Mouse (Mus musculus): ENCODE measurements at regions not wholly inside any gene's neighbourhood (a gene's known extent, or its start where the extent isn't known, plus 50 kb on each side); places are given as distances from the start of the nearest gene placed in this dataset.

DNA sequence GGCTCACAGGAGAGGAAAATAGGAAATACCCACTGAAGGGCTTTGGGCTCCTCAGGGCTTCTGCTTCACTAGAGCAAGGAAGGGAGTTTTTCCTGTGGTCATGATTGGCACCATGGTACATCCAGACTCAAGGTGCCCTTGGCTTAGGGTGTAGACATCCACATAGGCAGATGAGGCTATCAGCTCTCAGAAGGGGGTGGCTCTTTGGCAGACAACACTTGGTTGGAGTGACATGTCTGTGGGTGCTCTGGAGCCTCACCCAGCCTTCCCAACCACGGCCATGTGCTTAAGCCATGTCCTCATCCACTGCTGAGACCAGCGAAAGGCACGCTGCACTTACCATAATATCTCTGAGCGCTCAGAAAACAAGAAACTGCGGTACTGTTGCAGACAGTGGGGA is 77.8 kb upstream of the 1700025G04Rik start:
- no peak for DNase-seq (ENCODE audit: low spot score)

DNA sequence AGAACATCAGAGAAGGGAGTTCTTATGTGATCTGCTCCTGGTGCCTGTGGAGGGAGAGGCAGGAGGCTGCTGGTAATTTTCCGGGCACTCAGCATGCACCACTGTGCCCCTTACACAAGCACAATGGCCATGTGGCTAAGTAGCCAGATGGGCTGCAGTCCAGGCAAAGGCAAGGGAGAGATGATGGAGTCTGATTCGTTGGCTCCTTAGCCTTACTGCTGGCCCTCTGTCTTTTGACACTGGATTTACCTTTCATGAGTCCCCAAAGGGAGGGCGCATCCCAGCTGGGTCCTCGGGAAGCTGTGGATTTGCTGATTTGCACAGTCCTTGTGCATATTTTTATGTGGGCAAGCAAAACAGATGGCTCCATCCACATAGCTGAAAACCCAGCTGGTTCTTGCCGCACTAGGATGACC is 75.6 kb upstream of the 1700025G04Rik start:
- DNase-seq (ENCODE audit: low spot score) = no peak

DNA sequence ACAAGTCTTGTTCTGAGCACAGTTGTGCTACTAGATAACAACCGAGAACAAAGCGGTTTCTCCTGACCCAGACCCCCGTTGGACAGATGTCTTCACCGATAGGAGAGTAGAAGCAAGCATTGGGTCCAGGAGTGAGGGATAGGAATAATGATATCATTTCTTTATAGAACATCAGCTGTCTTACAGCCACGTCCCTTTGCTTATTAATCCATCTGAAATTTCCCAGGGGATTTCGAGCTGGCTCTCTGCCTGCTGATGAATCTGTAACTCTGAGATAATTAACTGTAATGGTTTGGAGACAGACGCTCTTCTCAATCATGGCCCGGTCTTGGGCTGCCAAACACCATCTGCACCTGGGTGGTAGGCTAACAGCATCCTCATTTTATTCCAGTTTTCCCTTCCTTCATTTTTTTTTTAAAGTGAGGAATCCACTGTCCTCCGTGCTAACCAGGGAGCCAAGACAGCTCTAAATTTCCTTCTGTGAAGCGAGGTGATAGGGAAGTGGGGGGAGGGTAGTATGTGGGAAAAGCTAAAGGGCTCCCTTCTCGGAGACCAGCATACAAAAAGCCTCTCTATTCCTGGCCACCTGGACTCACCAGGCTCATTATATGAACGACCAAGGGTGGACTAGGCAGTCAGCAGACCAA is 75.0 kb upstream of the 1700025G04Rik start:
- no peak for DNase-seq (ENCODE audit: low spot score)

DNA sequence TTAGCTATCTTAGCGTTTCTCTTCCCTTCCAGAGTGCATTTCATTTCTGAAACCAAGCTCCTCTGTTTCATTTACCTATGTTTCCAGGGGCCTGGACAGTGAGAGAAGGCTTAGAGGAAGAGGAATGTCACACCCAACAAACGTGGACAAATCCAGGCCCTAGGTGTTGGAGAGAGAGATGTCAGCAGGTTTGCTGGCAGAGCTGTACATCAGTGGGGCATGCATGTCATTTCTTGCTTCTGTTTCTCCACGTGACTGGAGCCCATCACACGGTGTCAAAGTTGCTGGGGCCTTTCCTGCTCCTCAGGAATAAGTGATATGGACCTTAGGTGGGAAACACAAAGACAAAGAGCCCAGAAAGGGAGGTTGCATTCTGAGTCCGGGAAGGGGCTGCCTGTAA is 74.3 kb upstream of the 1700025G04Rik start:
- DNase-seq (ENCODE audit: low spot score) = no peak

DNA sequence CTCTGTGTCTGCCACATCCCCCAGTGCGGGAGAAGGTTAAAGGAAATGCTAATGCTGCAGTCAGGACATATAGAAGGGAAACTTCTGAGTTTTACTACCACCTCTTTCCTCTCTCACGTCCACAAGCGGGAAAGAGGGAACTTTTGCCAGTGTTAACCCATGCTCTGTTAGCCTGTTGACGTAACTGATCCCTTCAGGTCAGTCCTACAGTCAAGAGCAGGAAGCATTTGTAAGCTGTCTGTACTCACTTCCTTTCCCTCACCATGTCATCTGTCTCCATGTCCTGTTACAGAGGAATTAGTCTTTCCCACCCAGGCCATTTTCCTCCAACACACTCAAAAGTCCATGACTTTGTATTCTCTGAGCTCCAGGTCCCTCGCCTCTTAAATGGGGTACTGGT is 62.5 kb upstream of the 1700025G04Rik start:
- DNase-seq (ENCODE audit: low spot score) = no peak

GRCm38 (mm10) chr1:152148731-152149130 is 58.8 kb upstream of the 1700025G04Rik start:
- DNase-seq (ENCODE audit: low spot score) = no peak

DNA sequence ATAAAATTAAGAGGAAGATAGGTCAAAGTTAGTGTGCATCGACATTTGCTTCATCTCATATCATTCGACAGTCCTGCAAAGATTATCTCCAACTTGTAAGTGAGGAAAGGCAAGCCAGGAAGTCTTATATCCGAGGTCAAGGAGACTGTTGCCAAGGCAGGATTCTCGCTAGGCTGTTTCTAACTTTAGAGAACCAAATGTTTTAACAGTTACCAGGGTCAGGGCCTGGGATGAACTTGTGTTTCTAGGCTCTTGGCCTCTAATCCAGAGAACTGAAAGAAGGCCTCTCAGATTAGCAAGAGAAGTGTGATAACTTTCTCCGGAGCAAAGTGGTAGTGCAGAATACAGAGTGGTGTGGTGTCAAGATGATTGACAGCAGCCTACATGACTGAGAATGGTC is 50.2 kb upstream of the 1700025G04Rik start:
- DNase-seq (ENCODE audit: low spot score) = no peak
